Mouse (Mus musculus): ENCODE data around the gene Kif16b.
A peak's percentile ranks its signal among the peaks of the same experiment; 100 is the strongest.

Gene Kif16b

GRCm38 (mm10) chr2:142689496-142689895 lies 211.8 kb downstream of the Kif16b start:
- no peak for ATAC-seq (ENCODE audit: insufficient number of reproducible peaks, low FRiP score, low TSS enrichment)

GRCm38 (mm10) chr2:142687936-142688514 lies 213.3 kb downstream of the Kif16b start:
- no peak for ATAC-seq (ENCODE audit: insufficient number of reproducible peaks, low FRiP score, low TSS enrichment)

- no peak for ATAC-seq (ENCODE audit: insufficient number of reproducible peaks, low FRiP score, low TSS enrichment)
These were observed 218.2 kb downstream of the Kif16b start for GRCm38 (mm10) chr2:142682965-142683709.

GRCm38 (mm10) chr2:142668426-142668825 lies 232.9 kb downstream of the Kif16b start:
- ATAC-seq (ENCODE audit: insufficient number of reproducible peaks, low FRiP score, low TSS enrichment): no peak

GRCm38 (mm10) chr2:142651591-142651990 lies 249.7 kb downstream of the Kif16b start:
- ATAC-seq (ENCODE audit: insufficient number of reproducible peaks, low FRiP score, low TSS enrichment): no peak

- no peak for ATAC-seq (ENCODE audit: insufficient number of reproducible peaks, low FRiP score, low TSS enrichment)
These were observed 253.3 kb downstream of the Kif16b start for GRCm38 (mm10) chr2:142648023-142648453.

- no peak for ATAC-seq (ENCODE audit: insufficient number of reproducible peaks, low FRiP score, low TSS enrichment)
These were observed 254.5 kb downstream of the Kif16b start for GRCm38 (mm10) chr2:142646863-142647262.

GRCm38 (mm10) chr2:142641766-142642165 lies 259.6 kb downstream of the Kif16b start:
- no peak for ATAC-seq (ENCODE audit: insufficient number of reproducible peaks, low FRiP score, low TSS enrichment)

- peak; percentile 88 for ATAC-seq (ENCODE audit: insufficient number of reproducible peaks, low FRiP score, low TSS enrichment)
These were observed 265.6 kb downstream of the Kif16b start for GRCm38 (mm10) chr2:142635606-142636304.

GRCm38 (mm10) chr2:142633996-142634559 lies 267.3 kb downstream of the Kif16b start:
- no peak for ATAC-seq (ENCODE audit: insufficient number of reproducible peaks, low FRiP score, low TSS enrichment)

GRCm38 (mm10) chr2:142629523-142630312 lies 271.6 kb downstream of the Kif16b start:
- no peak for ATAC-seq (ENCODE audit: insufficient number of reproducible peaks, low FRiP score, low TSS enrichment)

- no peak for ATAC-seq (ENCODE audit: insufficient number of reproducible peaks, low FRiP score, low TSS enrichment)
These were observed 275.6 kb downstream of the Kif16b start for GRCm38 (mm10) chr2:142625756-142626155.

GRCm38 (mm10) chr2:142625101-142625500 lies 276.2 kb downstream of the Kif16b start:
- ATAC-seq (ENCODE audit: insufficient number of reproducible peaks, low FRiP score, low TSS enrichment): no peak

- no peak for ATAC-seq (ENCODE audit: insufficient number of reproducible peaks, low FRiP score, low TSS enrichment)
These were observed 277.1 kb downstream of the Kif16b start for GRCm38 (mm10) chr2:142624254-142624653.

GRCm38 (mm10) chr2:142621152-142621551 lies 280.2 kb downstream of the Kif16b start:
- ATAC-seq (ENCODE audit: insufficient number of reproducible peaks, low FRiP score, low TSS enrichment): no peak

GRCm38 (mm10) chr2:142619926-142620325 lies 281.4 kb downstream of the Kif16b start:
- ATAC-seq (ENCODE audit: insufficient number of reproducible peaks, low FRiP score, low TSS enrichment): no peak

- no peak for ATAC-seq (ENCODE audit: insufficient number of reproducible peaks, low FRiP score, low TSS enrichment)
These were observed 286.8 kb downstream of the Kif16b start for GRCm38 (mm10) chr2:142614535-142614934.

- ATAC-seq (ENCODE audit: insufficient number of reproducible peaks, low FRiP score, low TSS enrichment): no peak
These were observed 288.9 kb downstream of the Kif16b start for GRCm38 (mm10) chr2:142612359-142612953.

GRCm38 (mm10) chr2:142611113-142611512 lies 290.2 kb downstream of the Kif16b start:
- ATAC-seq (ENCODE audit: insufficient number of reproducible peaks, low FRiP score, low TSS enrichment): peak; percentile 80

GRCm38 (mm10) chr2:142610206-142610605 lies 291.1 kb downstream of the Kif16b start:
- ATAC-seq (ENCODE audit: insufficient number of reproducible peaks, low FRiP score, low TSS enrichment): no peak

Data from cerebellum, adult (tissue).